Mouse (Mus musculus): ENCODE results near the gene Phldb2. TPM values are rescaled to one million over a fixed set of nuclear protein-coding genes. Genes with fewer than 3 reads are reported as not detected.

Gene Phldb2
- polyA plus RNA-seq, 1 experiment, result 1.8 TPM

- Histone ChIP-seq H3K4me3 (ENCODE audit: control insufficient read depth, insufficient read depth, low read length) (no peak overlapping the region), H3K27me3 (ENCODE audit: control insufficient read depth, insufficient read depth, low read length) (no peaks in the 10 kb centered on the region), H3K36me3 (ENCODE audit: control insufficient read depth, insufficient read depth, low read length) (no peaks in the 10 kb centered on the region), H3K4me1 (replicated peaks; ENCODE audit: control insufficient read depth, insufficient read depth, low read length) (no peaks in the 10 kb centered on the region), H3K27ac (ENCODE audit: control insufficient read depth, insufficient read depth, low read length) (no peak overlapping the region)
- 47% methylated on average over 5 of the region's 5 CpGs for whole genome bisulfite sequencing
- DNase-seq, result no peak
- TF ChIP-seq POLR2A (IDR thresholded peaks at IDR 0.05; ENCODE audit: control insufficient read depth, extremely low read depth, insufficient read depth, low read length, poor library complexity) (no peak), CTCF (IDR thresholded peaks at IDR 0.05; ENCODE audit: borderline replicate concordance, control insufficient read depth, extremely low read depth, insufficient read depth, low read length, poor library complexity) (no peak)
These were observed 897 bp downstream of the Phldb2 start for GRCm38 (mm10) chr16:45952501-45952900.

DNA sequence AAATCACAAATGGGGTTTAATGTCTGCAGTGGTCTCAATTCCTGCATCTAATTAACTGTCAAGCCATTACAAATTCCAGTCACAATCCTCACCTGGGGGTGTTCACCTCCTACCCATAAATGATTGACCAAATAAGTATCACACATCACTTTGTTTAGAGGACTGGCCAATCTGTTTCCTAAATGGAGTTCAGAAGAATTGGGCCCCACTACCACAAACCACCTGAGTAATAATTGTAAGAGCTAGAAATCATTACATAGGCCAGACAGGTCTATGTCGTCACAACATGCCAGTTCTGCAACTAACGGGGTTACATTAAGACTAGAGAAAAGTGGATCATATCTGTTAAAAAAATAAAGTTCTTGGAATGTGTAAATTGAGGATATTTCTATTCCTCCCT lies 1.4 kb downstream of the Phldb2 start:
- H3K36me3 ChIP-seq (ENCODE audit: control insufficient read depth, insufficient read depth, low read length), result no peaks in the 10 kb centered on the region
- DNase-seq, result no peak
- no peak overlapping the region for H3K27ac ChIP-seq (ENCODE audit: control insufficient read depth, insufficient read depth, low read length)
- TF ChIP-seq POLR2A (IDR thresholded peaks at IDR 0.05; ENCODE audit: control insufficient read depth, extremely low read depth, insufficient read depth, low read length, poor library complexity), result no peak
- no peak for TF ChIP-seq CTCF (IDR thresholded peaks at IDR 0.05; ENCODE audit: borderline replicate concordance, control insufficient read depth, extremely low read depth, insufficient read depth, low read length, poor library complexity)
- no peak overlapping the region for H3K4me3 ChIP-seq (ENCODE audit: control insufficient read depth, insufficient read depth, low read length)
- 48% methylated on average over 2 of the region's 2 CpGs for WGBS
- H3K27me3 ChIP-seq (ENCODE audit: control insufficient read depth, insufficient read depth, low read length), result no peaks in the 10 kb centered on the region
- no peaks in the 10 kb centered on the region for H3K4me1 ChIP-seq (replicated peaks; ENCODE audit: control insufficient read depth, insufficient read depth, low read length)

DNA sequence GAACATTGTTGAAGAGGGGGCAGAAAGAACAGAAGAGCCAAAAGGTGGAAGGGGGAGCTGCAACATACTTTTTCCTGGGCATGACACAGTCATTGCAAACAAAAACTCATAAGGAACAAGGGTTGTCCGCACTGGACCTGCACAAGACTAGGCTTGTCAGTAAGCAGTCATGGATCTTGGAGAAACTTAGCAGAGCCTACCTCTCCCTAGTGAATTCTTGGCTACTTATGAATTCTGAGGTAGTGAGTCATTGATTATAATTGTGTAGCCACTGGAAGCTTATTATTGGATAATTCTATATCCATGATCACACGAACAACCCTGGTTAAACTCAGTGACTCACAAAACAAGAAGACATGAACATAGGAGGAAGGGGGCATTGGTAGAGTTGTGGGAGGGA lies 7.1 kb downstream of the Phldb2 start:
- no peaks in the 10 kb centered on the region for H3K27me3 ChIP-seq (ENCODE audit: control insufficient read depth, insufficient read depth, low read length)
- H3K4me1 ChIP-seq (replicated peaks; ENCODE audit: control insufficient read depth, insufficient read depth, low read length), result no peaks in the 10 kb centered on the region
- WGBS, result 94% methylated on average over 2 of the region's 2 CpGs
- H3K4me3 ChIP-seq (ENCODE audit: control insufficient read depth, insufficient read depth, low read length), result no peak overlapping the region
- no peak overlapping the region for H3K27ac ChIP-seq (ENCODE audit: control insufficient read depth, insufficient read depth, low read length)
- no peaks in the 10 kb centered on the region for H3K36me3 ChIP-seq (ENCODE audit: control insufficient read depth, insufficient read depth, low read length)
- TF ChIP-seq CTCF (IDR thresholded peaks at IDR 0.05; ENCODE audit: borderline replicate concordance, control insufficient read depth, extremely low read depth, insufficient read depth, low read length, poor library complexity) (no peak), POLR2A (IDR thresholded peaks at IDR 0.05; ENCODE audit: control insufficient read depth, extremely low read depth, insufficient read depth, low read length, poor library complexity) (no peak)
- no peak for DNase-seq

DNA sequence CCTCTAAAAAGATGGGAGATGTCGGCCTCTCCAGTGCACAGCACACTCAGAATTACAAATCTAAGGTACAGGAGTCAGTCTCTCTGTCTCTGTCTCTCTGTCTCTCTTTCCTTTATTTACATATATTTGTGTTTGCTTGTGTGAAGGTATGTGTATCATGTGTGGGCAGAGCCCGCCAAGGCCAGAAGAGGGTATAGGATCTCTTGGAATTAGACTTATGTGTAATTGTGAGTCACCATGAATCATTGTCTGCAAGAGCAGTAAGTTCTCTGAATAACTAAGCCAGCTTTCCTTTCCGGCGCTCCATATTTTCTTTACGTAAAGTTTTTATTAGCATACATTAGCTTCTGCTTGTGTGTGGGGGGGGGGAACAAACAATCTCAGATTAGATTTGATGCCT lies 7.7 kb downstream of the Phldb2 start:
- H3K4me1 ChIP-seq (replicated peaks; ENCODE audit: control insufficient read depth, insufficient read depth, low read length), result no peaks in the 10 kb centered on the region
- no peak for TF ChIP-seq POLR2A (IDR thresholded peaks at IDR 0.05; ENCODE audit: control insufficient read depth, extremely low read depth, insufficient read depth, low read length, poor library complexity)
- TF ChIP-seq CTCF (IDR thresholded peaks at IDR 0.05; ENCODE audit: borderline replicate concordance, control insufficient read depth, extremely low read depth, insufficient read depth, low read length, poor library complexity), result no peak
- WGBS, result 96% methylated on average over 5 of the region's 5 CpGs
- H3K36me3 ChIP-seq (ENCODE audit: control insufficient read depth, insufficient read depth, low read length), result no peaks in the 10 kb centered on the region
- DNase-seq, result no peak
- no peak overlapping the region for H3K4me3 ChIP-seq (ENCODE audit: control insufficient read depth, insufficient read depth, low read length)
- H3K27ac ChIP-seq (ENCODE audit: control insufficient read depth, insufficient read depth, low read length), result no peak overlapping the region
- H3K27me3 ChIP-seq (ENCODE audit: control insufficient read depth, insufficient read depth, low read length), result no peaks in the 10 kb centered on the region

DNA sequence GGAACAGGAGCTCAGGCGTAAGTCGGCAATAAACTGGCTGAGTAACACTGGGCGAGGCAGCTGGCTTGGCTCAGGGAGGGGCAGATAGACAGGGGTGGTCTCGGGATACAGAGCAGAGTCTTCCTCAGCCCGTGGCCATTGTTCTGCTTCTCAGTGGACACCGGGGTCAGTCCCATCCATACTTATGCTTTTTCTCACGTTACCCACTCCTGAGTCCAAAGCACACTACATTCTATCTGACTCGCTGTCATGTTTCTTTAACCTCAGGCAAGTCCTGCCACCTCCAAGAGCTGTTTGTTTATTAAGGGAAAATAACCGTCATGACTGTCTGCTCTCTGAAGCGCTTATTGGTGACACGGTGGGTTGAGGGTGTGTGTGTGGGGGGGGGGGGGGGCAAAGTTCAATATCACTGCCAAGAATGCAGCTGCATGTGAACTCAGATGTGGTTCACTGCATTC lies 8.2 kb downstream of the Phldb2 start:
- Histone ChIP-seq H3K4me1 (replicated peaks; ENCODE audit: control insufficient read depth, insufficient read depth, low read length) (no peaks in the 10 kb centered on the region), H3K36me3 (ENCODE audit: control insufficient read depth, insufficient read depth, low read length) (no peaks in the 10 kb centered on the region), H3K27me3 (ENCODE audit: control insufficient read depth, insufficient read depth, low read length) (no peaks in the 10 kb centered on the region), H3K4me3 (ENCODE audit: control insufficient read depth, insufficient read depth, low read length) (no peak overlapping the region), H3K27ac (ENCODE audit: control insufficient read depth, insufficient read depth, low read length) (no peak overlapping the region)
- DNase-seq, result no peak
- TF ChIP-seq CTCF (IDR thresholded peaks at IDR 0.05; ENCODE audit: borderline replicate concordance, control insufficient read depth, extremely low read depth, insufficient read depth, low read length, poor library complexity) (no peak), POLR2A (IDR thresholded peaks at IDR 0.05; ENCODE audit: control insufficient read depth, extremely low read depth, insufficient read depth, low read length, poor library complexity) (no peak)
- 85% methylated on average over 11 of the region's 11 CpGs for WGBS

- Histone ChIP-seq H3K27ac (ENCODE audit: control insufficient read depth, insufficient read depth, low read length) (no peak overlapping the region), H3K36me3 (ENCODE audit: control insufficient read depth, insufficient read depth, low read length) (no peaks in the 10 kb centered on the region), H3K4me1 (replicated peaks; ENCODE audit: control insufficient read depth, insufficient read depth, low read length) (no peaks in the 10 kb centered on the region), H3K27me3 (ENCODE audit: control insufficient read depth, insufficient read depth, low read length) (no peaks in the 10 kb centered on the region), H3K4me3 (ENCODE audit: control insufficient read depth, insufficient read depth, low read length) (no peak overlapping the region)
- TF ChIP-seq POLR2A (IDR thresholded peaks at IDR 0.05; ENCODE audit: control insufficient read depth, extremely low read depth, insufficient read depth, low read length, poor library complexity) (no peak), CTCF (IDR thresholded peaks at IDR 0.05; ENCODE audit: borderline replicate concordance, control insufficient read depth, extremely low read depth, insufficient read depth, low read length, poor library complexity) (no peak)
- DNase-seq, result no peak
- 44% methylated on average over 8 of the region's 8 CpGs for WGBS
These were observed 11.1 kb downstream of the Phldb2 start for GRCm38 (mm10) chr16:45942169-45942891.

Data from thymus, adult 2 months (tissue).